11 mouse cellular contexts compared by ENCODE assay signal in the genomic region with DNA sequence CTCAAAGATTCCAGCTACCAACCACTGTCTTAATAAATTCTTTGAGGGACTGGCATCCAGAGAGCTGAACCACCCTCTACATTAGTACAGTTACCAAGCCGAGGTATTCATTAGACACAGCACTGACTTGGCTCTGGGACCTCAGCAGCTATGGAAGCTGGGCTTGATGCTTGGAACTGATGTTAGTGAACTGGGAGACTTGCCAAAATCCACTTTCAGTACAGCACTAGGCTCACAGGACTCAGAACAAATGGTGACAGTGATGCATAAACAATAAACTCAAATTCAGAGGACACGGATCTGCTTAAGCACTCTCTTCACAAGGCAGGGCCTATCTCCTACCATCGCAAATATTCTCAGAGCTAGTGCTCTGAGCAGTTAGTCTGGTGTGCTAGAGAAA.
A peak's percentile ranks its signal among the peaks of the same experiment; 100 is the strongest.
DNase-seq lines count a peak whose midpoint lies in the region; ATAC-seq and TF ChIP-seq lines count a peak whose summit lies in the region.
"Had no signal": no experiment of that assay in that cellular context is flagged by ENCODE, and none has a peak within 500 bp of the region (broad histone marks: within the 10 kb centered on the region; RNA-seq: fewer than 3 reads in every experiment).

No protein-coding gene starts in this region.

- H3K4me1 ChIP-seq in kidney, adult 2 months (ENCODE audit: control insufficient read depth, insufficient read depth, low read length) = no peaks in the 10 kb centered on the region
- H3K4me1 ChIP-seq in kidney, embryonic 15.5 days = no peaks in the 10 kb centered on the region
- H3K4me1 ChIP-seq in midbrain, embryonic 14.5 days (ENCODE audit: control insufficient read depth, insufficient read depth, low read length) = no peaks in the 10 kb centered on the region
- 0 out of 2 replicates have a peak, but pooled peaks cover 3% of the 10 kb centered on the region for H3K4me1 ChIP-seq in midbrain, embryonic 13.5 days (replicated peaks)
- H3K4me1 ChIP-seq in neural tube, embryonic 15.5 days = 0 out of 2 replicates have a peak, but pooled peaks cover 2% of the 10 kb centered on the region
- H3K4me1 ChIP-seq: limb, embryonic 13.5 days had no signal

- no peaks in the 10 kb centered on the region for H3K27me3 ChIP-seq in kidney, adult 2 months (replicated peaks; ENCODE audit: control insufficient read depth, insufficient read depth, low read length)
- H3K27me3 ChIP-seq in kidney, embryonic 15.5 days = no peaks in the 10 kb centered on the region
- no peaks in the 10 kb centered on the region for H3K27me3 ChIP-seq in midbrain, embryonic 14.5 days (ENCODE audit: control insufficient read depth, insufficient read depth, low read length)
- no peaks in the 10 kb centered on the region for H3K27me3 ChIP-seq in midbrain, embryonic 13.5 days
- no peaks in the 10 kb centered on the region for H3K27me3 ChIP-seq in neural tube, embryonic 15.5 days (replicated peaks)
- H3K27me3 ChIP-seq: limb, embryonic 13.5 days had no signal

- ATAC-seq in kidney, embryonic 15.5 days (replicated peaks; ENCODE audit: low FRiP score) = no peak
- ATAC-seq in midbrain, embryonic 14.5 days (ENCODE audit: low FRiP score, low TSS enrichment) = no peak
- no peak; the same call in 1 of the 2 replicates for ATAC-seq in midbrain, embryonic 13.5 days
- peak; percentile 53; the same call in 1 of the 2 replicates for ATAC-seq in neural tube, embryonic 15.5 days (ENCODE audit: low FRiP score)
- no peak for ATAC-seq in erythroid progenitor cell, adult 5-6 weeks (replicated peaks; ENCODE audit: low FRiP score, poor library complexity, severe bottlenecking)

- H3K9me3 ChIP-seq in kidney, embryonic 15.5 days (replicated peaks) = no peaks in the 10 kb centered on the region
- H3K9me3 ChIP-seq in midbrain, embryonic 14.5 days (ENCODE audit: control insufficient read depth, low read length) = no peaks in the 10 kb centered on the region
- no peaks in the 10 kb centered on the region for H3K9me3 ChIP-seq in midbrain, embryonic 13.5 days
- no peaks in the 10 kb centered on the region for H3K9me3 ChIP-seq in neural tube, embryonic 15.5 days (replicated peaks)
- H3K9me3 ChIP-seq: limb, embryonic 13.5 days had no signal

- H3K9ac ChIP-seq in kidney, embryonic 15.5 days = no peak overlapping the region
- H3K9ac ChIP-seq in midbrain, embryonic 14.5 days (replicated peaks; ENCODE audit: low read length) = no peak overlapping the region
- no peak overlapping the region for H3K9ac ChIP-seq in midbrain, embryonic 13.5 days (replicated peaks)
- no peak overlapping the region for H3K9ac ChIP-seq in neural tube, embryonic 15.5 days (replicated peaks)
- H3K9ac ChIP-seq: limb, embryonic 13.5 days had no signal

- H3K4me3 ChIP-seq in kidney, adult 2 months (ENCODE audit: insufficient read depth, low read depth, low read length) = no peak overlapping the region
- no peak overlapping the region for H3K4me3 ChIP-seq in kidney, embryonic 15.5 days (replicated peaks)
- H3K4me3 ChIP-seq in midbrain, embryonic 14.5 days (replicated peaks; ENCODE audit: low read depth, low read length) = no peak overlapping the region
- no peak overlapping the region for H3K4me3 ChIP-seq in midbrain, embryonic 13.5 days (replicated peaks)
- H3K4me3 ChIP-seq in neural tube, embryonic 15.5 days (replicated peaks) = no peak overlapping the region
- H3K4me3 ChIP-seq: limb, embryonic 13.5 days had no signal

- H3K27ac ChIP-seq in kidney, adult 2 months (ENCODE audit: insufficient read depth, low read depth, low read length) = no peak overlapping the region
- no peak overlapping the region for H3K27ac ChIP-seq in kidney, embryonic 15.5 days
- no peak overlapping the region for H3K27ac ChIP-seq in midbrain, embryonic 14.5 days (replicated peaks; ENCODE audit: low read depth, low read length)
- H3K27ac ChIP-seq in midbrain, embryonic 13.5 days = no peak overlapping the region
- no peak overlapping the region for H3K27ac ChIP-seq in neural tube, embryonic 15.5 days (replicated peaks)
- H3K27ac ChIP-seq: limb, embryonic 13.5 days had no signal

- H3K4me2 ChIP-seq in kidney, embryonic 15.5 days = no peak overlapping the region
- no peak overlapping the region for H3K4me2 ChIP-seq in midbrain, embryonic 14.5 days (ENCODE audit: low read length)
- no peak overlapping the region for H3K4me2 ChIP-seq in midbrain, embryonic 13.5 days (replicated peaks)
- H3K4me2 ChIP-seq in neural tube, embryonic 15.5 days = no peak overlapping the region
- H3K4me2 ChIP-seq: limb, embryonic 13.5 days had no signal

- no peak for TF ChIP-seq CTCF in kidney, adult 2 months (conservative IDR thresholded peaks at IDR 0.05; ENCODE audit: insufficient read depth, insufficient read length, low read depth, low read length)

- no peaks in the 10 kb centered on the region for H3K36me3 ChIP-seq in kidney, adult 2 months (ENCODE audit: control insufficient read depth, insufficient read depth, low read length)
- peaks cover 11% of the 10 kb centered on the region for H3K36me3 ChIP-seq in kidney, embryonic 15.5 days
- no peaks in the 10 kb centered on the region for H3K36me3 ChIP-seq in midbrain, embryonic 14.5 days (ENCODE audit: control insufficient read depth, insufficient read depth, low read length)
- H3K36me3 ChIP-seq in midbrain, embryonic 13.5 days = no peaks in the 10 kb centered on the region
- no peaks in the 10 kb centered on the region for H3K36me3 ChIP-seq in neural tube, embryonic 15.5 days

- 54% methylated on average over 3 of the region's 3 CpGs for WGBS in kidney, adult 2 months
- WGBS in kidney, embryonic 15.5 days = 75% methylated on average over 3 of the region's 3 CpGs
- 66% methylated on average over 3 of the region's 3 CpGs for WGBS in midbrain, embryonic 14.5 days
- 78% methylated on average over 3 of the region's 3 CpGs for WGBS in midbrain, embryonic 13.5 days
- WGBS in neural tube, embryonic 15.5 days = 71% methylated on average over 3 of the region's 3 CpGs

- no peak for TF ChIP-seq POLR2A in kidney, adult 2 months (IDR thresholded peaks at IDR 0.05; ENCODE audit: low read depth, low read length)

- DNase-seq in cerebellum, adult 9-10 months = peak; percentile 25
- no peak for DNase-seq in cerebellum, adult 11 months
- DNase-seq in kidney, adult 2 months = peak; percentile 43
- peak; percentile 57 for DNase-seq in midbrain, embryonic 14.5 days
- DNase-seq: layer of hippocampus, adult 9-11 months; right cerebral cortex, postnatal 14 days had no signal
